Mouse (Mus musculus) left cerebral cortex, adult 9 months (tissue): ENCODE results near the gene Spocd1.
A peak's percentile ranks its signal among the peaks of the same experiment; 100 is the strongest.

Experiments
- DNase-seq, 2 experiments: peaks; one replicate each; pipeline ENCODE4 v3.0.0; 2022; ENCODE audit warnings: low spot score in 2 of 2

Gene Spocd1

GRCm38 (mm10) chr4:129974285-129974684 lies 45.2 kb downstream of the Spocd1 start:
- DNase-seq, result no peak

- no peak for DNase-seq
Measured at GRCm38 (mm10) chr4:129977256-129977655, 48.2 kb downstream of the Spocd1 start.

- no peak for DNase-seq
Measured at GRCm38 (mm10) chr4:129978227-129978626, 49.2 kb downstream of the Spocd1 start.

GRCm38 (mm10) chr4:129978930-129979329 lies 49.9 kb downstream of the Spocd1 start:
- DNase-seq, result no peak

- DNase-seq, result no peak
Measured at GRCm38 (mm10) chr4:129981657-129982056, 52.6 kb downstream of the Spocd1 start.

- no peak for DNase-seq
Measured at GRCm38 (mm10) chr4:129983046-129983445, 54.0 kb downstream of the Spocd1 start.

GRCm38 (mm10) chr4:129983764-129984420 lies 54.8 kb downstream of the Spocd1 start:
- DNase-seq, result peak; percentile 75 to 92

- DNase-seq, result no peak
Measured at GRCm38 (mm10) chr4:129984421-129985061, 55.5 kb downstream of the Spocd1 start, which contains the start of gene Adgrb2. TSS of gene Adgrb2 (plus strand) at chr4:129984870.

GRCm38 (mm10) chr4:129985161-129985670 lies 56.2 kb downstream of the Spocd1 start:
- DNase-seq, result no peak

GRCm38 (mm10) chr4:129985671-129986441 lies 56.8 kb downstream of the Spocd1 start:
- DNase-seq, result peak in 1 of 2 experiments; percentile 79

GRCm38 (mm10) chr4:129987825-129988504 lies 58.9 kb downstream of the Spocd1 start:
- no peak for DNase-seq

- DNase-seq, result no peak
Measured at GRCm38 (mm10) chr4:129989925-129990324, 60.9 kb downstream of the Spocd1 start.

- no peak for DNase-seq
Measured at GRCm38 (mm10) chr4:129992720-129993119, 63.7 kb downstream of the Spocd1 start.

- DNase-seq, result no peak
Measured at GRCm38 (mm10) chr4:129993213-129993612, 64.2 kb downstream of the Spocd1 start.

GRCm38 (mm10) chr4:129993944-129994695 lies 65.1 kb downstream of the Spocd1 start:
- peak in 1 of 2 experiments; percentile 51 for DNase-seq

- DNase-seq, result no peak
Measured at GRCm38 (mm10) chr4:129994728-129995127, 65.7 kb downstream of the Spocd1 start.

GRCm38 (mm10) chr4:129995255-129995654 lies 66.2 kb downstream of the Spocd1 start:
- DNase-seq, result peak in 1 of 2 experiments; percentile 49

GRCm38 (mm10) chr4:129996015-129996414 lies 67.0 kb downstream of the Spocd1 start:
- no peak for DNase-seq

- DNase-seq, result peak in 1 of 2 experiments; percentile 79
Measured at GRCm38 (mm10) chr4:129998124-129998523, 69.1 kb downstream of the Spocd1 start.

GRCm38 (mm10) chr4:130001710-130002109 lies 72.7 kb downstream of the Spocd1 start:
- no peak for DNase-seq

GRCm38 (mm10) chr4:130002157-130002556 lies 73.1 kb downstream of the Spocd1 start:
- DNase-seq, result peak in 1 of 2 experiments; percentile 63
